Mouse (Mus musculus) erythroblast, embryonic 14.5 days (primary cell): ENCODE results near the gene Prpsap1. TPM values are rescaled to one million over a fixed set of nuclear protein-coding genes. Genes with fewer than 3 reads are reported as not detected.

Experiments used
- H3K27me3 ChIP-seq: 2 replicates; pipeline ENCODE4 v1.6.1; 2012; ENCODE audit warnings: inconsistent platforms; ENCODE audit not compliant: control insufficient read depth
- H3K36me3 ChIP-seq: 2 replicates; pipeline ENCODE4 v1.6.1; 2012; ENCODE audit warnings: mild to moderate bottlenecking, inconsistent platforms; ENCODE audit not compliant: control insufficient read depth
- H3K4me1 ChIP-seq: 2 replicates; pipeline ENCODE4 v1.6.1; 2012; ENCODE audit warnings: inconsistent platforms; ENCODE audit not compliant: control insufficient read depth
- H3K4me3 ChIP-seq: replicated peaks from 2 replicates; pipeline ENCODE3; 2012; ENCODE audit warnings: moderate library complexity, mild to moderate bottlenecking, inconsistent platforms
- H3K9me3 ChIP-seq: 2 replicates; pipeline ENCODE4 v1.6.1; 2012; ENCODE audit warnings: low read length, inconsistent platforms, mixed read lengths; ENCODE audit not compliant: control insufficient read depth
- GATA1 ChIP-seq: IDR thresholded peaks from 2 replicates; pipeline ENCODE4 v1.6.1; 2012; ENCODE audit warnings: low read length, inconsistent platforms, mixed read lengths
- TAL1 ChIP-seq: IDR thresholded peaks from 3 replicates; pipeline ENCODE4 v1.6.1; 2012; ENCODE audit warnings: low read length, inconsistent platforms, mixed read lengths
- polyA plus RNA-seq: library from polyadenylated mRNA; stranded (reverse); fragments of >175 nt; gene quantifications from 2 replicates; pipeline ENCODE4 v1.2.3, GENCODE M21; 2012

The Prpsap1 gene
- polyA plus RNA-seq, 1 experiment, result 1.4 TPM

DNA sequence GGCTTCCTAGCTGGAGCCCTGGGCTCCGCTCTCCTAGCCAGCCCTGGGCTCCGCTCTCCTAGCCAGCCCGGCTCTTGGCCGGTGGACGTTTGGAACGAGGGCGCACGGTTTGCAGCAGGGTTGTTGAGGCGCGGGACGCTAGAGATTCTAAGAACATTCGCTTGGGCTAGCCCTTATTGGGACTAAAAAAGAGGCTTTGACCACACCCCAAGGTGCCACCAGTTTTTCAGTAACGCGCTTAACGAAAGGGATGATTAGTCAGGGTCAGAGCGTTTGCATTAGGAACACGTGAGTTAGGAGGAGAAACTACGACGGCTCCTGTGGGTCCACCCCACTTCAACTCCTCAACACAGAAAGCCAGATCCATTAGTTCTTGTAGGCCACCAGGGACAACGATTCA, 27.9 kb downstream of the Prpsap1 start, which contains the start of gene Qrich2:
Gene Qrich2, minus strand, starts transcription at position 101 of the 400 bp plus-strand sequence.
- H3K9me3 ChIP-seq, result no peaks in the 10 kb centered on the region
- TF ChIP-seq GATA1, result no peak
- H3K4me1 ChIP-seq, result peaks cover 3% of the 10 kb centered on the region
- H3K4me3 ChIP-seq, result no peak within 1 kb of the TSS
- H3K27me3 ChIP-seq, result peaks cover 2% of the 10 kb centered on the region; the same call in 1 of the 2 replicates
- peaks cover 14% of the 10 kb centered on the region for H3K36me3 ChIP-seq

DNA sequence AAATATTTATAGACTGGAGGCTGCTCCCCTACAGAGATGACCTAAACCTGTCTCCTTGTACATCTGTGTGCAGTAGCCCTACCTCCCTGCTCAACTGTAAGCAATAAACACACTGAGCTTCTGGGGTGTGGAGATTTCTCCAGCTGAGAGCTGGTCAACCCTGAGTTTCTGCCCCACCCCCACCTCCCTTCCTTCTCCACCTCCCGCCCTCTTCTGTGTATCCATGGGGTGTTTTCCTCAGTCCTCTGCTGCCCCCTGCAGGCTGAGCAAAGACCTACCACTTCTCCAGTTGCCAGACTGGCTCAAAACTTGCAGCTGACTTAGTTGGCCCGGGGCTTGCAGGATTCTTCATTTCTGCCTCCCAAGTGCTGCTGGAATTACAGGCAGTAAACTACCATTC, 30.2 kb downstream of the Prpsap1 start:
- no peak overlapping the region for H3K4me3 ChIP-seq
- H3K27me3 ChIP-seq, result peaks cover 2% of the 10 kb centered on the region; the same call in 1 of the 2 replicates
- TF ChIP-seq GATA1 (no peak), TAL1 (no peak)
- peaks cover 3% of the 10 kb centered on the region for H3K4me1 ChIP-seq
- H3K9me3 ChIP-seq, result no peaks in the 10 kb centered on the region
- no peaks in the 10 kb centered on the region for H3K36me3 ChIP-seq

DNA sequence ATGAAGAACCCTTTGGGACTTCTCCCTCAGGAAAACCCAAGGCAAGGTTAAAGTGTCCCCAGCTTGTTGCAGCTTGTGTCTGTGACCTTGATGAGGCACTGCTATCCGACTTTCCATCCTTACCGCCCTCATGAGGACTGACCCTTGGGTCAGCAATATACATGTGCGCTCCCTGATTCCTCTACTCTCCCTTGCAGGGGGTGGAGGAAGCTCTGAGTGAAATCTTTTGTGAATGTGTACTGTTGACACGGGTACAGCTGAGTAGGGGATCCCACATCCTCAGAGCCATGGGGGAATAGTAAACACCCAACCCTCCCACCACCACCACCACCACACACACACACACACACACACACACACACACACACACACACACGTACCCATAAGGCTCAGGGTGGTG, 30.7 kb downstream of the Prpsap1 start:
- no peak overlapping the region for H3K4me3 ChIP-seq
- no peak for TF ChIP-seq GATA1
- no peak for TF ChIP-seq TAL1
- H3K27me3 ChIP-seq, result peaks cover 2% of the 10 kb centered on the region; the same call in 1 of the 2 replicates
- H3K4me1 ChIP-seq, result peaks cover 3% of the 10 kb centered on the region
- no peaks in the 10 kb centered on the region for H3K36me3 ChIP-seq
- H3K9me3 ChIP-seq, result no peaks in the 10 kb centered on the region

DNA sequence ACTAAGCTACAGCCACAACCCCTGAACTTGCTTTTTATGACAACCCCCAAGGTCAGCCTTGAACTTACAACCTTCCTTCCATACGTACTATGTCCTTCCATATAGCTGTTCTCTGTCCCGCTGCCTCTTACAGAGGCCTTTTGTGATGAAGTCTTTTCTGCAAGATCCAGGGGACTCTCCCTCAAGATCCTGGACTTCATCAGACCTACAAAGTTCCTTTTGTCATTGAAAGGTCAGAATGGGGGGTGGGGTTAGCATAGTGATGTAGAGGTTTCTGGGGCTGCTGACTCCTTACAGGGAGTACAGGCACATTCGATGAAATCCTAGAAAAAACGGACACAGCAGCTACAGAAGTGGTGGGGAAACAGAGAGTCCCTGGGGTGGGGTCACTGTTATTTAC, 34.2 kb downstream of the Prpsap1 start:
- Histone ChIP-seq H3K4me1 (peaks cover 12% of the 10 kb centered on the region), H3K4me3 (no peak overlapping the region), H3K9me3 (no peaks in the 10 kb centered on the region), H3K27me3 (no peaks in the 10 kb centered on the region), H3K36me3 (no peaks in the 10 kb centered on the region)
- no peak for TF ChIP-seq GATA1
- TF ChIP-seq TAL1, result no peak

DNA sequence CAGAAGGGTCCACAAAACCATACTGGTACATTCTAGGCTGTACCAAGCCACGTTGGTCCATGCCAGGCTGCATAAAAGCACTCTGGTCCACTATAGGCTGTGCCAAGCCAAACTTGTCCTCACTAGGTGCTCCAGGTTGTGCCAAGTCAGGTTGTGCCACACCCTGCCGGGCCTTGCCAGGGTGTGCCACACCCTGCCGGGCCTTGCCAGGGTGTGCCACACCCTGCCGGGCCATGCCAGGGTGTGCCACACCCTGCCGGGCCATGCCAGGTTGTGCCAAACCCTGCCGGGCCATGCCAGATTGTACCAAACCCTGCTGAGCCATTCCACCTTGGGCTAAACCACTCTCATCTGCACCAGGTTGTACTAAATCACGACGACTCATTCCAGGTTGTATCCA, 37.8 kb downstream of the Prpsap1 start:
- Histone ChIP-seq H3K9me3 (no peaks in the 10 kb centered on the region), H3K4me3 (no peak overlapping the region), H3K27me3 (no peaks in the 10 kb centered on the region), H3K4me1 (peaks cover 9% of the 10 kb centered on the region), H3K36me3 (no peaks in the 10 kb centered on the region)
- TF ChIP-seq TAL1 (no peak), GATA1 (no peak)

DNA sequence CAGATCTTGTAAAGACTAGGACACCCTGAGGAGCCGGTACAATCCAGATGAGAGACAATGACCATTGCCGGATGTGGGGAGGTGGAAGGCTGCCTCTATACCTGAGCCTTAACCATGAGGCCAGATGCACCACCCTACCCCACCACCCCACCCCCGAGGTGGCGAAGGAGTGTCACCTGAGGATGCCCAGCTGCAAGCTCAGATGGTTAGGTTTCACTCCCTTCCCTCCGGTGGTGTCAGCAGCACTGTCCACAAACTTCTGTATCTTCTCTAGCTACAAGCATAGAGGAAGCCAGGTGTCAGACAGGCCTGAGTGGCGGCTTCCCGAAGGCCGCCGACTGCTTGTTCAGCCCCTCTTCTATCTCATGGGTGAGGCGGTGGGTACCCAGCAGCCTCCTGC, 40.1 kb downstream of the Prpsap1 start:
- Histone ChIP-seq H3K27me3 (no peaks in the 10 kb centered on the region), H3K4me3 (no peak overlapping the region), H3K36me3 (no peaks in the 10 kb centered on the region), H3K4me1 (peaks cover 9% of the 10 kb centered on the region), H3K9me3 (peaks cover 13% of the 10 kb centered on the region)
- no peak for TF ChIP-seq GATA1
- TF ChIP-seq TAL1, result no peak

DNA sequence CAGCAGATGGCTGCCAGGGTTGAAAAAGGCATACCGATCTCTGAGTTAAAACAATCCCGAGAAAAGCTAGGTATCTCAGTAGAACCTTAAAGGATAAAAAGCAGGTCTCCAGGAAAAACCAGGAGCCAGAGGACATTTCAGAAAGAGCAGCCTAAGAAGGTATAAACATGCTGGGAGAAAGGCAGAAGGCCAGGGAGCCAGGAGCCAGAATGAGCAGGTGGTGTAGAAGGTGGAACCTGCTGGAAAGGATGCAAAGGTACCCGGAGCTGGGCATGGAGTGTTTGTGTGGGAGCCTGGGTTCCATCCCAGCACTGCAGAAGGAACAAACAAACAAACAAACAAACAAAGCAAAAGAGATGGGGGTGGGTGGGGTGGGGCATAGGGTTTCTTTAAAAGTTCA, 44.7 kb downstream of the Prpsap1 start:
- H3K27me3 ChIP-seq, result peaks cover 19% of the 10 kb centered on the region
- TF ChIP-seq GATA1 (no peak), TAL1 (no peak)
- peaks cover 2% of the 10 kb centered on the region; the same call in 1 of the 2 replicates for H3K4me1 ChIP-seq
- H3K4me3 ChIP-seq, result no peak overlapping the region
- H3K36me3 ChIP-seq, result no peaks in the 10 kb centered on the region
- peaks cover 13% of the 10 kb centered on the region for H3K9me3 ChIP-seq

DNA sequence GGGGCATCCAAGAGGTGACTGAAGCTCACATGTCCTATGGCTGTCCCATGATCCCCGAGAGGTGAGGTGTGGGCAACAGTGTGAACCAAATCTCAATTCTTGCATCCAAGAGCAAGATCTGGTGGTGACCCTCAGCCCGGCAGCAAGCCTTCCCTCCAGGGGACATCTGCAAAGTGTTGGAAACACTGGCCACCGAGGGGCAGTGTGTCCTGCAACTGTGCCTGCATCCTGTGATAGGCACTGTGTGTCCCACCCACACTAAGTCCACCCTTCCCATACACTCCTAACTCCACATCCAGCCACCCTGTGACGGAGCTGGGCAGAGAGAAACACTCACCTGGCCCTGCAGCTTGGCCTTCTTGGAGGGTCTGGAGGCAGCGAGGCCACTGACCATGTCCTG, 46.2 kb downstream of the Prpsap1 start:
- no peak for TF ChIP-seq TAL1
- TF ChIP-seq GATA1, result no peak
- no peaks in the 10 kb centered on the region for H3K36me3 ChIP-seq
- no peak overlapping the region for H3K4me3 ChIP-seq
- peaks cover 2% of the 10 kb centered on the region; the same call in 1 of the 2 replicates for H3K4me1 ChIP-seq
- H3K9me3 ChIP-seq, result peaks cover 13% of the 10 kb centered on the region
- H3K27me3 ChIP-seq, result peaks cover 19% of the 10 kb centered on the region

DNA sequence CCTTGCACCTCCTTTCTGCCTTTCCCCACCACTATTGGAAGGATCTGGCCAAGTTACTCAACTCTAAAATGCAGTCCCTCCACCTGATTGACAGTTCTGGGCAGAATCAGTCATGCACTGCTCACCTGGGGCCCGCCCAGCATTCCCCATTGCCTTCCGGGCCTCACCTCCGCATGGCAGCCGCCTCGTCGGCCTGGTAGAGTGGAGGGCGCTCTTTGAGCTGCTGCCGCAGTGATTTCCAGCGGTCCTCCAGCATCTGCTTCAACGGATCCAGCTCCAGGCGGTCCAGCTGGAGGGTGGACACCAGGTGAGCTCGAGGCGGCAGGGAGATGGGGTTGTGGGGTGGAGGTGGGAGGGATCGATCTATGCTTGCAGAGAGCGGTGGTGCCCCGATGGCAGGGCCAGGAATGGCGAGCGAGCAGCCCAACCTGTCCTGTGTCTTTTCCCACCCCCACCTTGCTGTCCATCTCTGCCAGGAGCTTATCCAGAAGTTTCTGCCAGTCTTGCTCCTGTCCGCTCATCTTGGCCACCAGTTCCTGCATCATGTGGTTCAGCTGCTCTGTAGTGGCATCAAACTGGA, 47.6 kb downstream of the Prpsap1 start:
- Histone ChIP-seq H3K4me1 (peaks cover 2% of the 10 kb centered on the region; the same call in 1 of the 2 replicates), H3K27me3 (peaks cover 19% of the 10 kb centered on the region), H3K4me3 (no peak overlapping the region), H3K36me3 (peaks cover 1% of the 10 kb centered on the region), H3K9me3 (peaks cover 13% of the 10 kb centered on the region)
- TF ChIP-seq TAL1 (no peak), GATA1 (no peak)

DNA sequence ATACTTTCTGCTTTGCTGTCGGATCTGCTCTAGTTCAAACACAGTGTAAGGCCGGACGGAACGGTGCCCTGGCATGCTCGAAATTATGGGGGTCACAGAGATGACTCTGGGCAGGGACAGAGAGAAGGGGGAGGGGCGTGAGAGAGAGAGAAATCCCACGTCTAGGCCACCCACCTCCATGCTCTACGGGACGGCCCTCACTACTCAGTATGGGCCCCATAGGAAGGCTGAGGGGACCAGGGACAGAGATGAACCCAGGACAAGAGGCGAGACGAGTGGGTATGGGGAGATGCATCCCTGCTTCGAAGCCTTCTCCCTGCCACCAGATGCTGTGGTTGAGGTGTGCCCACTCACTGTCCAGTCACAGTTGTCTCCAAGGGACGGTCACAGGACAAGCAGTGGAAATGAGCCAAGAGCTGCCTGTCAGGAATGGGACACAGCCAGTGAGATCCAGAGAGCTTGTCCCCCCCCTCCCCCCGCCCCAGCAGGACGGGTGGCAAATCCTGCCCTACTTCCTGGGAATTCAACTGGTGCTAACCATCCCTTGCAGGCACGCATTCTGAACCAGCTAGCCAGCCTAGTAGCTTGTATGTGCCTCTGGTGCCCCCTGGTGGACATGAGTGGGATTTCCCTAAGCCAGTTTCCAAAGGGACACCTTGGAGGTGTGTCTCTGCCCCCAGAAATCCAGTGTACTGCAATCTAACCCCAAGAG, 48.2 kb downstream of the Prpsap1 start:
- TF ChIP-seq TAL1 (no peak), GATA1 (no peak)
- H3K27me3 ChIP-seq, result peaks cover 19% of the 10 kb centered on the region
- H3K4me1 ChIP-seq, result peaks cover 4% of the 10 kb centered on the region
- H3K4me3 ChIP-seq, result no peak overlapping the region
- H3K9me3 ChIP-seq, result peaks cover 10% of the 10 kb centered on the region
- H3K36me3 ChIP-seq, result peaks cover 8% of the 10 kb centered on the region
